Mouse (Mus musculus) liver, adult (tissue): ENCODE results near the gene Plin4.

Source experiments
- GATA4 ChIP-seq: IDR thresholded peaks from 2 replicates; pipeline ENCODE4 v1.6.1; 2014; ENCODE audit warnings: mild to moderate bottlenecking, low read length; ENCODE audit not compliant: insufficient replicate concordance

Plin4 gene

DNA sequence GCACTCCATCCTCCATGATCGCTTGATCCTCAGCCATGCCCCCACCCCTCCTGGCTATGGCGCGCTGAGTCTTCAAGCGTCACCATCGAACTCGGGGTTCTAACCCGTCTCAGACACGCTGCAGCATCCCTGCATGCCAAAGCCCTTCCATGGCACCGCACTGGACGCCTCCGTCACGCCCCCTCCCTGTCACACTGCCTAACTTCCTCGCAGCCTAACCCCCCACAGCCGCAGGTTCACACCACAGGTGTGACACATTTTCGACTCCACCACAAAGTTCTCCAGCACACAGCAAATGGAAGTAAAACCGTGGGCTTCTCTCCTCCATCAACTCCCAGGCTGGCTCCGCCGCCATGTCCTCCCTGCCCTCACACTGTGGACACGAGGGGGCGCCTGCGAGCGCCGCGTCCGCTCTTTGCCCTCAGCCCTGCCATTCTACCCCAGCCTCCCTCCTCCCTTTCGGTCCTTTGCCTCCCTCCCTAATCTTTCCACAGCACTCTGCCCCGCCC, 24.9 kb upstream of the Plin4 start:
- no peak for TF ChIP-seq GATA4

DNA sequence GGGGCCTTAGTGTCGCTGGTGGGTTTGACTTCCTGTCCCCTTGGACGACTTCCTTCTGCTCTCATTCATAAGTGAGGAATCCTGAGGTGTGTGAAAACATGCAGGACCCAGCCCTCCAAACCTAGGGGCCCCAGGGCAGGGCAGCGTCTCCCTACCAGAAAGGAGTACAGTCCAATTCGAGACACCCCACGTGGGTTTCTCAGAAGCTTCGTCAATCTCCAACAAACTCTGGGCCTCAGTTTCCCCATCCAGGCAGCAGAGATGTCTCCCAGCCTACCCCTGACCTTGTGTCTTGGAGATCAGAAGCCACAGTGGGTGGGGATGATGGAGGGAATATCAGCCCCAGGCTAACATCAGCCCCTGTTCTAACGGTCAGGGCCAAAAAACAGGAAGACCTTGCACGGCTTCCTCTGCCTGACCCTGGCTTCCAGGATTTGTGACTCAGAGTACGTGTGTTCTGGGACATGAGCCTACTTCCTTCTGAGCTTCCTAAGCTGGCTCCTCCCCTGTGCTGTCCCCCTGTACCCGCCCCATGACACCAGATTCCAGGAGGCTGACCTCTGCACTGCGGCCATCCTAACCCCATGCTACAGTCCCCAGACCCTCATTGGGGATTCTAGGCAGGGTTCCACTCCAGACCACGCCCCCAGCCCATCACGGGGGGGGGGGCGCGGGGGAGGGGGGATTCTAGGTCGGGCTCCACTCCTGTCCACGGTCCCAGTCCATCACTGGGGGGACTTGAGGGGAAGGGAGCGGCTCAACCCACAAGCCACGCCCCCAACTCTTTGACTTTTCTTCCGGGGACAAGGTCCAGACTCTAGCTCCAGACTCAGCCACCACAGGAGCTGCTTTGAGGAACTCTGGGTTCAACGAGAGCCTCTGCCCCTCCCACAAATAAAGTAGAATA, 24.1 kb upstream of the Plin4 start:
- peak; percentile 65; the same call in 1 of the 2 replicates for TF ChIP-seq GATA4

DNA sequence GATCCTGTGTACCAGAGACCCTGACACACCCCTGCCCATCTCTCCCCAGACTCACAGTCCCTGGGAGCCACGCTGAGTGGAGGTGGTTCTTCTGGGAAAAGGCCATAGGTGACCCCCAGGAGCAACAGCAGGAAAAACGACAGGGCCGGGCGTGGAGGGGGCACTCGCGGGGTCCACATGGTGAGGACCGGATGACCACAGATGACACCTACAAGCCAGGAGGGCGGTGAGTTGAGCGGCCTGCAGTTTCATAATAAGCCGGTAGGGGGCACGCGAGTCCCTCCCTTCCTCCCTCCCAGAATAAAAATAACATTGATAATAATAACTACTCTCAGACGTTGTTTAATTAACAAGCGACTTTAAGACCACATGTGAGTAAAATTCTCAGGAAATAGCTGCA, 23.1 kb upstream of the Plin4 start:
- no peak for TF ChIP-seq GATA4

DNA sequence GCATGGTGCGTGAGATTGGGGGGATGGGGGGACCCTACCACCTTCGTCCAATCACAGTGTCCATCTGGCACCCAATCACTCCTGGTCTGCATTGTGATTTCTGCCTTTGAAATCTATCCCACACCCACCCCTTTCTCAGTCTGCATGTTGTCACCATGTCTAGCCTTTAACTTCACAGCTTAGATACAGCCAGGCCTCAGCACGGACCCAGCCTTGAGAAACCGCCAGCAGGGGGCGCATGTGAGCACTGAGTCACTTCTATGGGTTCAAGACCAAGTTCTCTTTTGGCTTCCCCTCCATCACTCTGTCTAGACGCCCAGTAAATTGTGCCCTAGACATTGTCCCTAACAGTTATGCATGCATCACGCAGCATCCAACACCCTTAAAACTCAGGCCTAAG, 22.2 kb upstream of the Plin4 start:
- no peak for TF ChIP-seq GATA4

DNA sequence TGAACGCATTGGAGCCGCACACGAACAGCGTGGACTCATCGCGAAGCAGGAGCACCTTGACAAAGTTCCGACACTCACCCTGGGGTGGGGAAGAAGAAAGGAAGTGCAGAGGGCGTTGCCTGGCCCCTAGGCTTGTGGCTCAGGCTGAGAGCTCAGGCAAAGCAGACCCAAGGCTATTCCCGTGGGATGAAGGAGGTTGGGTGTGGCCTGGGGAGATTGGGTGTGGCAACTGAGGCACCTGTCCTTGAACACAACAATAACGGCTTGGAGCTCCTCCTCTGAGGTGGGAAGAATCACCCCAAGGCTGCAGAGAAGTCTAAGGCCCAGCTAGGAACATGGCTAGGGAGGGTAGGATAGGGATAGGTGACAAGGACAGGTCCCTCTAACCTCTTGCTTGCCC, 21.5 kb upstream of the Plin4 start:
- no peak for TF ChIP-seq GATA4

DNA sequence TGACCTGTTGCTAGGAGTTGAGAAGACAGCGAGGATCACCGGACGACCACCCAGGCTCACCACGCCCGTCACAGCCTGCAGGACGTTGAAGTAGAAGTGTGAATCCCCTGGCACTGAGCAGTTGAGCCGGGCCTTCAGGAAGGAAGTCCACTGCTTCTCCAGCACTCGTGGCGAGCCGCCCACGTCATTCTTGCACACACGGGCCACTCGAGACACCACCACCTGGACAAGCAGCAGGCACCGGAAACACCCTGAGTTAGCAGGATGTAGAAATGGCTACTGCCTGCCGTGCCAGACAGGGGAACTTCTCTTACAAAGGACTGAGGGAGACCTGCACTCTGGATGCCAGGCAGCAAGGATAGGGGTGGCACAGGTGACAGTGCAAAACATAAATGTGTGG, 18.6 kb upstream of the Plin4 start:
- no peak for TF ChIP-seq GATA4

DNA sequence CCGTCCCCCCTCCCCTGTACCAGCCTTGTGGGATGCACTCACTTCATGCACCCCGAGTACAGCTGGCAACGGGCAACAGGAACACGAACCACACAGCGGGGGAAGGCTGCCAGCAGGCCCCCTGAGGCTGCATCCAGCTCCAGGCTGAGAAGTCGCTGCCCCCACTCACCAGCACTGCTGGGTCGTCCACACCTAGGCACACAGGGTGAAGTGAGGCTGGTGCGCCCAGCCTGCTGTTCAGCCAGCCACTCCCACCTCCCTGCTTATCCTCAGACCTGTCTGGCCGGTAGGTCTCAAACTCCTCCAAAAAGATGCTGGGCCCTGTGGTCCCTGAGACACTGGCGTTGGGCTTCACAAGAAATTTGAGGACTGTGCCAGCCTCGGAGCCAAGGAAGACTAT, 16.6 kb upstream of the Plin4 start:
- TF ChIP-seq GATA4: no peak

DNA sequence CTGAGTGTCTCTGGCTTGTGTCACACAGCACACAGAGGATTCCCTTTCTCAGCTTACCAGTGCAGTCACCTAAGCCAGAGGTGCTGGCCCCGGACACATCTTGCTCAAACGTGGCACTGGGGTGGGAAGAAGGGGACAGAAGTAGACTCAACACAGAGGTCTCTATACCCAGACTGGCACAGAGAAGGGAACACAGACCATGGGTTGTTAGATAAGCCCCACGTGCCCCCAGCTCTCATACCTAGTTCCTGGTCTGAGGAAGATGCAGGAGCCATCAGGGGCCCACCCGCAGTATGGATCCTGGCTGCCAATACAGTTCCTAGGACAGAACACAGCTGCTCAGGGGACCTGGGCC, 15.7 kb upstream of the Plin4 start:
- no peak for TF ChIP-seq GATA4

DNA sequence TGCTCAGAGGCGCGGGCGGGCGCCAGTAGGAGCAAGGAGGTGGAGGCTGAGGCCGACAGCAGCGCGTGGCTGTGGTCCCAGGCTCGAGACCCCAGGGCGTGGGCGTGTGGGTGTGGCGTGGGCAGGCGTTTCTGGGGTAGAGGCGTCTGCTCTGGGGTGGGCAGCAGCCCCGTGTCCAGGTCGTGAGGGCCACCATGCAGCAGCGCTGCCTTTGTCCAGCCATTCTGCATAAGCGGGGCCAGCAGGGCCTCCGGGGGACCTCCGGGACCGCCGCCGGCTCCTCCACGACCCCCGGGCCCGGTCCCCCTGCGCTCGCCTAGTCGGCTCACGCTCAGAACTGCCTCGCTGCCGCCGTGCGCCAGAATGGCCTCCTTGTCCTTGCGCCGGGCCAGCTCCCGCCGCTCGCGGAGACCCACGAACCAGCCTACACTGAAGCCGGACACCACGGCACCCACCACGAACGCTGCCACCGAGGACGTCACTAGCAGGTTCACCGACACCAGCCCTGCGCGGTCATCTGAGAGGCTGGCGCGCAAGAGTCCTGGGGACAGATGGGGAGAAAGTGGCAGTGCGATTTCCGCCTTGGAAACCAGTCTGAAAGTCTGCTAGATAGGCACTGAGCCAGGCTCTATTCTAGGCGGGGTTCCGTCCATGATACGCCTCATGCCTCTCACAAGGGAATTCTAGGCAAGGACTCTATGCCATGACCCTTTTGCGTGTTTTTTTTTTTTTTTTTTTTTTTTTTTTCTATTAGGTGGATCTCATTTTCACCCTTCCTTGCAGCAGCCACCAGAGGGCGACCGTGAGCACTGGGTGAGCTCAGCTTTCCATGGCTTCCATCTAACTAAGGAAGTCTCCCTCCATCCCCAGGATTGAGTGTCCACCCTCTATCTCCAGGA, 15.0 kb upstream of the Plin4 start:
- peak; percentile 60; the same call in 1 of the 2 replicates for TF ChIP-seq GATA4

DNA sequence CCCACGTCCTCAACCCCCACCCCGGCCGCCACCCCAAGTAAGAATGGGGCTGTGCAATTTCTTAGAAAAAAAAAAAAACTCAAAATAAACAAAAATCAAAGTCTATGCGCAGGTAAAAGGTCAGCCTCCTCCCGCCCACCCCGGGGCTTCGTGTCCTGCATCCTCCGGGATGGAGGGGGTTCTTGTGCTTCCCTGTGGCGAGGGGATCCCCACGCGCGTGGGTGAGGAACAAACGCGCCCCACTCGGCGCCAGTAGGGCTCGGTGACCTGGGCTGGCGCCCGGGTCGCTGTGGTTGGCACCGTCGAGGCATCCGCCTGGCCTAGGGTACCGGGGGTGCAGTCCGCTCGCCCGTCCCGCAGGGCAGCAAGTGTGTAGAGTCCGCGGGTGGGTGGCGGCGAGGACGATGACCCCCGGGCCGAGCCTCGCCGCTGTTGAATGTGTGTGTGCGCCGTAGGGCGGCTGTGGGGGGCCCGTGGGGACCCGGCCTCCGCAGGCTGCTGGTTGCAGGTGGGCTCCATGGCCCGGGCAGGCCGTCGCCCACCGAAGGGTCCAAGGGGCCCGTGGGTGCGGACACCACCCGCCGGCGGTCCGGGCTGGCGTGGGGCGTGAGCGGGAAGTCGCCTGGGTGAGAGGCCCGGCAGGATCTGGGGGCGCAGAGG, 14.2 kb upstream of the Plin4 start:
- no peak for TF ChIP-seq GATA4

DNA sequence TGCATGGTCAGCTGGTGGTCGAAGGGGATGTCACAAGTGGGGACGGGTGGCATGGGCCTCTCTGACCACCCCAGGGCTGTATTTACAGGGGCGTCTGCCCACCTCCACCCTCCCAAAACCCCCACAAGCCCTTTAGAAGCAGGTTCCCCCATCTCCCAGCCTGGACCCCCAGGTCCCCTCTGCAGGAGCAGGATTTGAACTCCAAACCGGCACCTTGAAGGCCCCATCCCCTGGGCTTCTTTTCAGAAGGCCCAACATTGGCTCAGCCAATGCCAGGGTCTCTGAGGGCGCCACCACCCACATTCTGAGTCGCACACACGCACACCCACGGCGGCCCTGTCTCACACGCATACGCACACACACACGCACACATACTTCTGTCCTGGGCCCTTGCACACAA, 13.6 kb upstream of the Plin4 start:
- no peak for TF ChIP-seq GATA4

DNA sequence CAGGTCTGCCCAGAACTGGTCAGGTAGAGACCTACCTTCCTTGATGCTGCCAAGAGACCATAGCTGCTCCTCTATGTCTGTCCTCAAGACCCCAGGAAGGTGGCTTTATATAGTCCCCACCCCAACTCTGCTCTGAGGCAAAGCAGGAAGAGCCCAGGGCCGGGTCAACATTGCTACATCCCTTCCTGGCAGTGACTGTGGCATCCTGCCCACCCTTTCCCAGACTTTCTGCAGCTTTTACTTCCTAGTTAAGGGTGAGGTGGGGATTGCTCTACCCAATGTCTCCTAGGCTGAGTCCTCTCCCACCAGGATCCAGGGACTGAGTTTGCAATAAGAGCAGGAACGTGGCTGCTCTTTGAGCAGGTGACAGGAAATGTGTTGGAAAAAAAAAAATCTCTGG, 12.2 kb upstream of the Plin4 start, which contains the start of gene Lrg1:
Lrg1 (minus strand) TSS at position 176 of the 400 bp plus-strand sequence.
- TF ChIP-seq GATA4: no peak

DNA sequence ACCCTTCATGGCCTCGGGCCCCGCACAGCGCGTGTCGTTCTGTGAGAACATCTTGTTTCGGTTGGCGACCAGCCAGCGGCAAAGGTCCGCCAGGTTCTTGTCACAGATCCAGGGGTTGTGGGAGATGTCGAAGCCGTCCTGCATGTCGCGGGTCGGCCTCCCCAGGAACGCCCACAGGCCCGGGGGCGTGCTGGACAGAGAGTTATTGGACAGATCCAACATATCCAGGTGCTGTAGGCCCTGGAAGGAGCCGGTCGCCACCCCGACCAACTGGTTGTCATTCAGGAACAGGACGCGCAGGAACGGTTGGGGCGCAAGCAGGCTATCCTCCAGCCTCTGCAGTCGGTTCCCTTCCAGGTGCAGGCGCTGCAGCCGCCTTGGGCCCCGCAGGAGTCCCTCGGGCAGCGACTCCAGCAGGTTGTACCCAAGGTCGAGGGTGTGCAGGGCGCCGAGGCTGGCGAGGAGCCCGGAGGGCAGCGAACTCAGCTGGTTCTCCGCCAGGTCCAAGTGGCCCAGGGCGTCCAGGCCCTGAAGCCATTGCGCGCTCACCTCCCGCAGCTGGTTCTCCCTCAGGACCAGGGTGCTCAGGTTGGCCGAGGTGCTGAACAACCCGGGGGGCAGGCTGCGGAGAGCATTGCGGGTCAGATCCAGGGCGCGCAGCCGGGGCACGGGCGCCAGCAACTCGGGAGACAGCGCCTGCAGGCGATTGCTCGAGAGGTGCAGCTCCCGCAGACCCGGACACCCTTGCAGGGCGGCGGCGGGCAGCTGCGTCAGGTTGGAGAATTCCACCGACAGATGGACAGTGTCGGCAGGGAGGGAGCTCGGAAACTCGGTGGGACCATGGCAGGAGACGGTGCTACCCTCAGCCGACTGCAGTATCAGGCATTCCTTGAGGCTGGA, 10.6 kb upstream of the Plin4 start:
- TF ChIP-seq GATA4: no peak

DNA sequence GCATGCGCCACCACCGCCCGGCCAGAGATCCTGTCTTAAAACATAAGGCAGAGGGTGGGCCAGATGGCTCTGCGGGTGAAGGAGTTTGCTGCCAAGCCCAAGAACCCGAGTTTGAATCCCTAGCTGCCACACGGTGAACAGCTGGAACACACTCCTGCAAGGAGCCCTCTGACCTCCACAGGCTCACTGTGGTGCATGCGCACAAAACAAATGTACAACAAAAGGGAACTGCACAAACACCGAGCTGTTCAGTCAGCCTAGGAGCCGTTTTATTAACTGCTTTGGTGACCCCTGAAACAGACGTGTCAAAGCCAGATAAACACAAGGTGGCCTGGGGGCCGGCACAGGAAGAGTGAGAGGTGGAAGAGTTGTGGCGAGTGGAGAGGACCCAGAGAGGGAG, 9.8 kb upstream of the Plin4 start:
- TF ChIP-seq GATA4: no peak
